Mouse (Mus musculus): ENCODE measurements at regions not wholly inside any gene's neighbourhood (a gene's known extent, or its start where the extent isn't known, plus 50 kb on each side); places are given as distances from the start of the nearest gene placed in this dataset.

DNA sequence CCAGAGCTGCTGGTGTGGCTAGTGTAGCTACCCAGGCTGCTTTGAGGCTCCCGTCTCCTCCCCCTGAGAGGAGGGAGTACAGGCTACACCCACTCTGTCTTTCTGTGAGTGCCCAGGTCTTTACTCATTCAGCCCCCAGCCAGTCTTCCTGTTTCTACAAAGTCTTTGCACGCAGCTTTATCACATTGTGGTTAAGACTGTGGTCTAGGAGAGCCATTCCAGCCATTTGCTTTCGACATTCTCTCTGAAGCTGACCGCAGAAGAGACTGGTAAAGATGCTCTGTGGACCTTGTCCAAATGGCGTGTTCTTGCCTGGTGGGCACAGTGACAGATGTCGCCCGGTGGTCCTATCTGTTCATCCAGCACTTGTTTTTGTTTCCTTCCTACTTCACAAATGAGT lies 62.0 kb downstream of the Tpra1 start:
- DNase-seq = no peak

- DNase-seq = no peak
Observed at GRCm38 (mm10) chr6:88964911-88965310, 62.9 kb downstream of the Tpra1 start.

DNA sequence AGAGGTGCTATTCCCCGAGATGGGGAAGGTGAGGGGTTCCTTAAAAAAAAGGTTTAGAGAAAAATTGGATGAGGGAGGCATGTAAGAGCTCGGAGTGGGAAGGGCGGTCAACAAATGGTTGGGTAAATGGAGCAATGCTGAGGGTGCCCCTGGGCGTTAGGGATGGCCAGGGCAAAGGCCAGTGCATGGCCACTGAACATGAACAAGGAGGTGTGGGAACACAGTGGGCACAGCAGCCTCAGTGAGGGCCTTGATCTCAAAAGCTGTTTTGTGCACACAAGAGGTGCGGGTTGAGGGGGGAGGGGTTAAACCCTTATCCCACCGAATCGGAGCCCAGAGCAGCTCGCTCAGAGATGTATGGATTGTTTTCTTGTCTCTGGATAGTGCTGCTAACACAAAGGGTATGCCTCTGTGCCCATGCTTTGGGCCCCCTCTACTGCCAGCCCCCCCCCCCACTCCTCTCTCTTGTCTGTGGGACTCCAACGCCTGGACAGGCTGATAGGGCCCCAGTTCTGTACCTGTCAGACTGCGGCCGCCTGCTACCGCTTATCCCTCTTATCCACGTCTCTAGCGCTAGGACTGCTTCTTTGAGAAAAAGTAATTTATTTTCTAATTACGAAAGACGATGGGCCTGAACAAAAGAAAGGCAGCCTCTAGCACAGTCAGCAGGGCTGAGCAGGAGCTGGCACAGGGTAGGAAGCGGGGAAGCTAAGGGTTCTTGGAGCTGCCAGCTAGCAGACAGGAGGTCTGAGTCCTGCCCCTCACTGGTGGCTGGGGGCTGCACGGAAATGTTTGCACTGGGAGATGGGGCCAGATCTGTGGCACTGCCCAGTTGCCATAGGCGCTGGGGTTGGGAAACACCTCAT lies 63.5 kb downstream of the Tpra1 start:
- DNase-seq = no peak

DNA sequence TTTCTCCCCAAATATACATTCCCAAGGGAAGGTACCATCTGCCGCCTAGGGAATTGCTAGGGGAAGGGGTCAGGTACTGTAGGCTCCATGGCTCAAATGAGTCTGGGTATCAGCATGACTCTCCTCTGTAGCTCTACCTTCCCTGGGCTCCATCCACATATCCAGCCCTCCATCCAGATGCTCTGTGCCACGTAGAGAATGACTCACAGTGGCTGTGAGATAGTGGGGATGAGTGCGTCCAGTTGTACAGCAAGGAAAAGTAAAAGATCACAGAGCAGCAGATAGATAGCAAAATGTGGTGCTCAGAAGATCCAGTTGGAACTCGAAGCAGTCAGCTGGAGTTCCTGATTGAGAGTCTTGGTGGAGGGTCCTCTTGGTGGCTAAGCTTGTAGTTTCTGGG lies 64.5 kb downstream of the Tpra1 start:
- DNase-seq = no peak

- DNase-seq = no peak
Observed at GRCm38 (mm10) chr6:88968842-88969241, 66.8 kb downstream of the Tpra1 start.

GRCm38 (mm10) chr6:88971729-88972128 lies 69.7 kb downstream of the Tpra1 start:
- no peak for DNase-seq

- no peak for DNase-seq
Observed at GRCm38 (mm10) chr6:88974457-88974856, 72.4 kb downstream of the Tpra1 start.

DNA sequence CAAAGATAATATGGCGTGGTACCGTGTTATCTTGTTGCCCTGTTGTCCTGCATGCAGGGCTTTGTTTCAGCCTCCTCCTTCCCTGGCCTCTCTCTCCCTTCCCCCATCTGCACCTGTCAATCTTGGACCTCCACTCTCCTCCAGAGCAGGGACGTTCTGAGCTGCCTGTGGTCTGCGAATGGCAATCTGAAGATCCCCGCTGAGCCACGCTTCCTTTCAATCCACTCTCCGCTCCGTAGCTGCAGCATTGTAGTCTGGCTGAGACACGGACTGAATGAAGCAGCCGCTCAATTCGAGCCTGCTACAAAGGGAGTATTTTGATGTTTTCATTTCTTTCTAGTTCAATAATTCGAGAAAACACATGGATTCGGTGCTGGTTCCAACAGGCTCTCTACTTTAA lies 74.5 kb downstream of the Tpra1 start:
- DNase-seq = no peak

GRCm38 (mm10) chr6:88976994-88977393 lies 74.9 kb downstream of the Tpra1 start:
- DNase-seq = peak in 1 of 2 experiments; percentile 19

DNA sequence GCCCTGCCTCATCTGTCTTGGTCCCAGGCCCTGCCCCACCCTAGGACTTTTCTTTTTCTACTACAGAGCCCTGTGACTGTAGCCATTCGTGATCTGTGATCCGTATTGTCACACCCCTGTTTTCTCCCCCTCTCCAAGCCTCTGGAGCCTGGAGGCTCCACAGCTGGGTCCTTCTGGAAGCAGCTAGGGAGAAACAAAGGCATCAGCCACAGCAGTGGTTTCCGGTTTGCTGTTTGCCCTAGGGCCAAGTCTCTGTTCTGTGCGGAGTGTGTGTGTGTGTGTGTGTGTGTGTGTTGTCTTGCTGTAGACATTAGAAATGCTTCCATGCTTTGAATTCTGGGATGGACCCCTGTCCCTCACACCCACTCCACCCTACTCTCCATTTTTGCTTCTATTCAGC lies 76.9 kb downstream of the Tpra1 start:
- no peak for DNase-seq

DNA sequence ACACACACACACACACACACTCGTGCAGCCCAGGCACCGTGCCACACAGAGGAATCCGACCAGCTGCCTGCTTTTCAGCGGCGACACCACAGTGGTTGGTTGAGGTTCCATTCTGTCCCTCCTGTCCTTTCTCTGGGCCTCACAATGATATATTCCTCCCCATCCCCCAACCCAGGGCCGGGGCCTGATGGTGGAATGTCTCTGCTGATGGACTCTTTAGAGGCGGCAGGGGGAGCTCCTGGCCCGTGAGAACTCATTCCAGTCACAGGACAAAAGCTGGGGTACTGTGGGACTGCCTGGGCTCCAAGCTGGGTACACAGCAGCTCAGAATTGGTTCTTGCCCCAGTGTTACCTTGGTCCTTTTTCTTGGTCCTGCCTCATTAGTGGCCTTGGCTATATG lies 78.1 kb downstream of the Tpra1 start:
- DNase-seq = peak; percentile 35 to 68

DNA sequence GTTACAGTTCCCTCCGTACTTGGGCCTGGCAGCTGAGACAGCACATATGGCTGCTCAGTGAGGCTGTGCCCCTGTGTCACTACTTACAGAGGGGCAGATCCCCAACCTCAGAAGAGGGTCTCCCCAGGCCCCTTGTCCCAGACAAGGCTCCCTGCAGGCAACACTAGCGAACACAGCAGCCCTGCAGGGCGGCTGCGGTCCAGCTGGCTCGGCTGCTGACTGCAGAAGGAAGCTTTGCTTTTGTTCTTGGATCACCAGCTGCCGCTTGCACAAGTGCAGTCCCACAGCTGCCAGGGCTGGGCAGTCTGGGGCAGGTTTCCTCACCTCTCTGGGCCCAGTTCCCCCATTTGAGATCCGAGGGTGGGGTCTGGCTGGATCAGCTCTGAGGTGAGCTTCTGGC lies 79.5 kb downstream of the Tpra1 start:
- DNase-seq = no peak

DNA sequence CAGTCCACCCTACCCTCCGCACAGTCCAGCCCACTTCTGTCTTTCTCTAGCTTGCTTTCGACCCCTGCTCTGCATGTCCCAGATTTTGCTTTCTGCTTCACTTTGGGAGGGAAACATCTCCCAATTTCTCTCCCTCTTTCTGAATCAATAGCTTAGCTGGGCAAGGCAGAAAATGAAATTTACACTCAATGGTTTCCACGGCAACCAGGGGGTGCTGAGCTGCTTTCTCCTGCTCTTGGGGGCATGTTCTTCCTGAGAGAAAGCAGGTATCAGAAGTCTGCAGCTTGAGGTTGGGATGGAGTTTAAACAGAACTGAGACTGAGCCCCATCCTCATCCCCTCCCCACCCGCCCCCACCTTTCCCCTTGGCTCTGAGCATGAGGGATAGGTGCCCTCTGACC lies 82.1 kb downstream of the Tpra1 start:
- no peak for DNase-seq

GRCm38 (mm10) chr6:88984863-88985262 lies 82.8 kb downstream of the Tpra1 start:
- DNase-seq = no peak

DNA sequence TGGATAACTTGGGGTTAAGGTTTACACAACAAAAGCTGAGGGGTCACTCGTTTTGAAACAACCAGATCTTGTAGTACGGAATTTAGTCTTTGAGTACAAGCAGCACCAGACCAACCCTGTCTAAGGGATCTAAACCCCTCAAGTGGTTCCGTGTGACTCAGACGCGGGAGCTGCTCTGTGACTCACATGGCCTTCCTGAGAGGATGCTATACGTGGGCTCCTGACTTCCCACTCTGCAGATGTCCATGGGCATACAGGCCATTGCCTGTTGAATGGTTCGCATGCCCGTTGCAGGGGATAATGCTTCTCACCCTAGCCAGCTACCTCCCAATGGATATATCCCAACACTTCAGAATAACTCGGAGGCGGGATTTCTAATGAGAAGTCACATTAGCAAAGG lies 86.5 kb downstream of the Tpra1 start:
- no peak for DNase-seq

- DNase-seq = no peak
Observed at GRCm38 (mm10) chr6:88989617-88990299, 87.7 kb downstream of the Tpra1 start.

- DNase-seq = no peak
Observed at GRCm38 (mm10) chr6:88990300-88990685, 88.2 kb downstream of the Tpra1 start.

- DNase-seq = no peak
Observed at GRCm38 (mm10) chr6:88995077-88995476, 93.0 kb downstream of the Tpra1 start.

DNA sequence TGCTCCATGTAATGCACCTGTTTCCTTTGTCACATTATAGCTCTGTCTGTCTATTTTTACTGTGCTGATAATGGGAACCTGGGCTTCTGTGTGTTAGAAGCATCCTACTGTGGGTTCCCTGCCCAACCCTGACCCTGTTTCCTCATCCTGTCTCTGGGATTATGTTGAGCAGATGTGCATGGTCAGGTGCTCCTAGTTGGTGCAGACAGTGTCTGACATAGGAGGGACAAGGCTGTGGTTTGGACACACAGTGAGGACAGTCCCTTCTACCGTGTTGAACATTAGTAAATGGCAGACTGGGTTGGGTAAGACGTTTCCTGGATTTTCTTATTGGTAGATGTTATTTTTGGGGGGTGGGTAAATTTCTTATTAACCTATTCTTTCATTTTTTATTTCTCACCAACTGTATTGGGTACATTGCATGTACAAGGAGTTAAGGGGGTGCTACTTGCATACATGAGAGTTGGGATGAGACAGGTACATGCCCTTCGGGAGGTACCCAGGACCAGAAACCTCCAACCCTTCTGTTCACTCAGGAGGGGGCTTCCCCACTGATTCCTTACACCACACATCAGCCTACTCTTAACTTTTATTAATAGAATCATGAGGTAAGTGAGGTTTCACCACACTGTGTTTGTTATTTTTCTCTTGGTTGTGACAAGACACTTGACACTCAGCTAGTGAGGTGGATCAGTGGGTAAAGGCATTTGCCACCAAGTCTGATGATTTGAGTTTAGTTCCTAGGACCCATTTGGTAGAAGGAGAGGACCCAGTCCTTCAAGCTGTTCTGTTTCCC lies 97.1 kb downstream of the Tpra1 start:
- DNase-seq = no peak

GRCm38 (mm10) chr6:89000359-89000758 lies 98.3 kb downstream of the Tpra1 start:
- DNase-seq = peak; percentile 16 to 39

GRCm38 (mm10) chr6:89003197-89003923 lies 101.3 kb downstream of the Tpra1 start:
- DNase-seq = peak in 1 of 2 experiments; percentile 10

DNA sequence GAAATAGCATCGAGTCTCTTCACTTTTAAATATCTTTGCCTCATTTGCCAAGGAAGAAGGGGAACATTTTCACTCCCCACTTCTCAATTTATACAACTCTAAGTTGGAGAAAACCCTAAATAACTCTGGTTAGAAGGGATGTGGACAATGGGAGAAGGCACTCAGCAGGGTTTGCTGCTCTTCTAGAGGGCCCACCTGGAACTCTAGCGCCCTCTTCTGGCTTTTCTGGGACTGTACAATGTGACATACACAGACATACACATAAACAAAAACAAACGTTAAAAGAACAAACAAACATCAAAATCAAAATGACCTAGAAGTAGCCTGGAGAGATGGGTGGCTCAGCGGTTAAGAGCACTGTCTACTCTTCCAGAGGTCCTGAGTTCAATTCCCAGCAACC lies 103.0 kb downstream of the Tpra1 start:
- DNase-seq = no peak

- no peak for DNase-seq
Observed at GRCm38 (mm10) chr6:89006997-89007396, 104.9 kb downstream of the Tpra1 start.

All from kidney, postnatal 36 days (tissue).